Mouse (Mus musculus) bone marrow macrophage, adult 2 months (primary cell): ENCODE data around the gene H3f3b. TPM values are rescaled to one million over a fixed set of nuclear protein-coding genes. Genes with fewer than 3 reads are reported as not detected.

Source experiments
- H3K27ac ChIP-seq: 2 replicates; pipeline ENCODE4 v1.5.1; 2012; ENCODE audit warnings: low read depth, low read length; ENCODE audit not compliant: insufficient read depth
- H3K4me1 ChIP-seq: 2 replicates; pipeline ENCODE4 v1.6.1; 2012; ENCODE audit warnings: low read length; ENCODE audit not compliant: control insufficient read depth, insufficient read depth
- H3K4me3 ChIP-seq: 2 replicates; pipeline ENCODE4 v1.5.1; 2012; ENCODE audit warnings: mild to moderate bottlenecking, low read length, moderate library complexity; ENCODE audit not compliant: insufficient read depth
- CTCF ChIP-seq: IDR thresholded peaks from 2 replicates; pipeline ENCODE4 v1.5.1; 2012; ENCODE audit warnings: low read depth, mild to moderate bottlenecking, low read length, moderate library complexity
- POLR2A ChIP-seq: IDR thresholded peaks from 2 replicates; pipeline ENCODE4 v1.6.1; 2012; ENCODE audit warnings: mild to moderate bottlenecking, low read depth, low read length, borderline replicate concordance
- polyA plus RNA-seq: library from polyadenylated mRNA; stranded (reverse); fragments of >200 nt; gene quantifications from 2 replicates; pipeline ENCODE4 v1.2.4, GENCODE M21; 2012; ENCODE audit not compliant: missing spikeins, insufficient read depth, insufficient read length

H3f3b gene
- 431 and 432 TPM in 2 replicates for polyA plus RNA-seq

DNA sequence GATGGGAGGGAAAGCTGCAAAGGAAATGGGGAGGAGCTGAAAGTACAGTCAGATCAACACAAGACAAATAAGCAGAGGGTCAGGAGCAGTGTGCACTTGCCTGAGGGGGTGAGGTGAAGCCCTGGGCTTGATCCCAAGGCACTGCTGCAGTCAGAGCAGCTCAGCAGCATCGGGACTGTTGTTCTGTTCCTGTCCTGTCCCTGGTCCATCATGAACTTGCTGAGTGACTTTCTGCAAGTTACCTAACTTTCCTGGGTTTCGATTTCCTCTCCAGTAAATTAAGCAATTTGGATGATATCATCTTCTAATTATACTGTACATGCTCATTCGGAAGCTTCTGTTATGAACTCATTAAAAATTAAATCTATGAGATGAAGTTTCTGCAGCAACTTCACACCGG lies at the start of gene H3f3b:
TSS of gene H3f3b (minus strand) at position 207 of the 400 bp plus-strand sequence.
- TF ChIP-seq CTCF (no peak), POLR2A (no peak)
- H3K4me1 ChIP-seq: peaks cover 34% of the 10 kb centered on the region
- peak within 1 kb of the TSS; percentile 90 for H3K27ac ChIP-seq
- peak within 1 kb of the TSS; percentile 60 for H3K4me3 ChIP-seq

DNA sequence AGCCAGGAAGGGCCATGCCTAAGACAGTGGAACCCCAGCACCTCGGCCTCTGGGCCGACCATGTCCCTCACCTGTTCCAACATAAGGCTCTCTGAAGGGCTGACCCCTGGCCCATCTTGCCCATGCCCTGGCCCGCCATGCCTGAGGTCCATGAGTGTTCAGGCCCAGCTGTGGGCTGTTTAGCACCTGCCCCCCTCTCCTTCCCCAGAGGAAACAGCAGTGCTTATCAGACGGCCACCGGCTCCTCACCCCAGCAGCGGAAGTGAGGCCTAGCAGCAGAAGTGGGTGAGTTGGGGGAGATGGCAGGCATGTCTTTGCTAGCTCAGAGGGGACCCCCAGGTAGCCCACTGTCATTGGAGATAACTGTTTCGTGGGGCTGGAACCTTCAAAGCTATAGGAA lies 49.1 kb upstream of the H3f3b start:
- Histone ChIP-seq H3K27ac (no peak overlapping the region), H3K4me1 (0 out of 2 replicates have a peak, but pooled peaks cover 3% of the 10 kb centered on the region), H3K4me3 (no peak overlapping the region)
- TF ChIP-seq CTCF: no peak
- TF ChIP-seq POLR2A: no peak

DNA sequence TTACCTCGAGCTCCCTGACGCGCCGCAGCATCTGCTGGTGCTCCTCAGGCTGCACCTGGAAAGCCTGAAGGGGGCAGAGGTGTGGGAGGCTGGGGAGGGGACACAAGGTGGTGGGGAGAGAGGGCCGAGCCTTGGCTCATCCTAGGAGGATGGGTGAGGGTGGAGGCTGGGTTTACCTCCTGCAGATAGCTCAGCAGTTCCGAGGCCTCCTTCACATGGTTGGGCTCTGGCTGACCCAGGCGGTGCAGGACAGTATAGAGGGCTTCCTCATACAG lies 48.4 kb upstream of the H3f3b start:
- Histone ChIP-seq H3K4me1 (0 out of 2 replicates have a peak, but pooled peaks cover 6% of the 10 kb centered on the region), H3K27ac (no peak overlapping the region), H3K4me3 (no peak overlapping the region)
- TF ChIP-seq CTCF: no peak

DNA sequence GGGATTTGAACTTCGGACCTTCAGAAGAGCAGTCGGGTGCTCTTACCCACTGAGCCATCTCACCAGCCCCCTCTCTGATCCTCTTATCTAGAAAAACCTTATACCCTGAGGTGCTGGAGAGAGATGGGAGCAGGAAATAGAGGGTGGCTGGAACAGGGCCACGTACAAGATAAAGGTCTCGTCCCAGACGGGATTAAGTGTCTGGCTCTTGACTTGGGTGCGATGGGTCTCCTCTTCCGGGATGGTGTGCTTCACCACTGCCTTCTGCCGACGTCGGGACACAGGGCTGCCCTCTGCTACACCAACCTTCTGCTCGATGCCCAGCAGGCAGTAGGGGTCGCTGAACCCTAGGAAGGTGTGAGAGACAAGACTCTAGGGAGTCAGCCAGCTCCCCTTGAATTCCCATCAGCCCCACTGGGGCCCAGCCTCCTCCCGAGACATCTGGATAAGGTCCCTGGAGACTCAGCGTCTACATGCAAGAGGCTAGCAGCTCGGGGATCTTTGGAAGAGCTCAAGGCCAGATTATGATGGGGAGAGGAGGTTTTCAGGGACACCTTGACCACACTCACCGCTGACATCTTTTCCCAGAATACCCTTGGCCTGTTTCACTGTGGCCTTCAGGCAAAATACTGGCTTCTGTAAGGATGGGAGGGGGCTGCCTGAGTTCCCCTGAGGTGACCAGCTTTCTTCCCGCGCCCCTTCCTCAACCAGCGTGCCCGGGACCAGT lies 47.9 kb upstream of the H3f3b start:
- Histone ChIP-seq H3K27ac (no peak overlapping the region), H3K4me1 (0 out of 2 replicates have a peak, but pooled peaks cover 6% of the 10 kb centered on the region), H3K4me3 (no peak overlapping the region)
- TF ChIP-seq CTCF (no peak), POLR2A (no peak)

DNA sequence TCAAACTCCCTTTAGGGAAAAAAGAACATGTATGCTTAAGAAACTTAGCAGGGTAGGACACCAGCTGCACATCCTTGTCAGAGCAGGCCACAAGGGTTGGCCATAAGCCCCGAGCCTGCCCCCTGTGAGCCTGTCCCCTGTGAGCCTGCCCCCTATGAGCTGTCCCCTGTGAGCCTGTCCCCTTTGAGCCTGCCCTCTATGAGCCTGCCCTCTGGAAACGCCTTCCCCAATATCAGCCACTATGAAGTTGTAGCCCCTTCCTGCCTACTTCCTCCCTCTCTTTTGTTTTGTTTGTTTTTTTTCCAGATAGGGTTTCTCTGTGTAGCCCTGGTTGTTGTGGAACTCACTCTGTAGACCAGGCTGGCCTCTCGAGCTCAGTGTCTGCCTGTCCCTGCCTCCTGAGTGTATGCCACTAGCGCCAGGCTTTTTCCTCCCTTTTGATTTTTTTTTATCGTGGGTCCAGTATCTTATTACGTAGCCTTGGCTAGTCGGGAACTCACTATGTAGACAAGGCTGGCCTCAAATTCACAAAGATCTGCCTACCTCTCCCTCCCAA lies 46.8 kb upstream of the H3f3b start:
- Histone ChIP-seq H3K27ac (no peak overlapping the region), H3K4me3 (no peak overlapping the region), H3K4me1 (0 out of 2 replicates have a peak, but pooled peaks cover 6% of the 10 kb centered on the region)
- TF ChIP-seq CTCF (no peak), POLR2A (no peak)

DNA sequence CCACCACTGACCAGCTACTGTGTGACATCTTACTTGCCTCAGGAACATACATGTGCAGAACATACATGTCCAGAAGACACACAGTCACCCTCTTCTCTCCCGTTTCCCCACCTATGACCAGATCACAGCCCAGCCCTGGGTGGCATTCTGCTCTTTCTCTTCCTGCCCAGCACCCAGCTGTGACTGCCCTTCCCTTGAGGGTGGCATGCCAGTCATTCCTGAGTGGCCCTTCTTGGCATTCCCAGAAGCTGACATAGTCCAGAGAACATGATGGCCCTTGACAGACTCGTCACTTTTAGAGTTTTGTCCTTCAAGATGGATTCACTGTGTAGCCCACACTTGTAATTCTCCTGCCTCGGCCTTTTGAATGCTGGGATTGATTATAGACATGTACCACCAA lies 44.8 kb upstream of the H3f3b start:
- Histone ChIP-seq H3K27ac (no peak overlapping the region), H3K4me1 (0 out of 2 replicates have a peak, but pooled peaks cover 4% of the 10 kb centered on the region), H3K4me3 (no peak overlapping the region)
- TF ChIP-seq CTCF (no peak), POLR2A (no peak)

DNA sequence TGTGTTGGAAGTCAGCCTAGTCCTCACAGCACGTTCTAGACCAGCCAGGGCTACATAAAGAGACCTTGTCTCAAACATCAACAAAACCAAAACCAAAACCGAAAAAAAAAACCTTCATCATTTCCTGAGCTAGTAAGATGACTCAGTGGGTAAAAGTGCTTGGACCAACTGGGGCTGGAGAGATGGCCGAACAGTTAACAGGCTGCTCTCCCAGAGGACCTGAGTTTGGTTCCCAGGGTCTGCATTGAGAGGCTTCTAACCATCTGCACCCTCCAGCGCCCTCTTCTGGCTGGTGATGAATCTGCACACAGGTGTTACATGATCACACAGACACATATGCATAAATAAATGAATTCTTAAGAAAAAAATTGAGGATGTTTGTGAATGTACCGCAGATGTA lies 43.7 kb upstream of the H3f3b start:
- H3K4me3 ChIP-seq: no peak overlapping the region
- 0 out of 2 replicates have a peak, but pooled peaks cover 4% of the 10 kb centered on the region for H3K4me1 ChIP-seq
- H3K27ac ChIP-seq: no peak overlapping the region
- TF ChIP-seq CTCF: peak; percentile 85
- no peak for TF ChIP-seq POLR2A

DNA sequence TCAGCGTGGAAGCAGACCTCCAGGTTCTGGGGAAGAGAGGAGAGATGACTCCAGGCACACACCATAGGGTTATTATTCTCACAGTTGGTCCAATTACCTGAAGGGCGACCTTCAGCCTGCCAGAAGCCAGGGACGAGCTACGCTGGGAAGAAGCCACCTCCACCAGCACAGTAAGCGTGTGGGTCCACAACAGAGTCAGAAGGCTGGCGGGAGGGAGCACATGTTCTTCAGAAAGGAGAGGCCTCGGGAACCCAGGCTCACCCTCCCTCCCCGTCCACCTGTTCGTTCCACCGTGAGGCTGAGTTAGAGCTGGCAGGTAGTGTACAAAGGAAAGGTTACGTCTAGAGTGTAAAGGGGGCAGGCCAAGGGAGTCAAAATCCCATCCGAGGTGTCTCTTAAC lies 37.6 kb upstream of the H3f3b start:
- TF ChIP-seq POLR2A (no peak), CTCF (no peak)
- no peaks in the 10 kb centered on the region for H3K4me1 ChIP-seq

DNA sequence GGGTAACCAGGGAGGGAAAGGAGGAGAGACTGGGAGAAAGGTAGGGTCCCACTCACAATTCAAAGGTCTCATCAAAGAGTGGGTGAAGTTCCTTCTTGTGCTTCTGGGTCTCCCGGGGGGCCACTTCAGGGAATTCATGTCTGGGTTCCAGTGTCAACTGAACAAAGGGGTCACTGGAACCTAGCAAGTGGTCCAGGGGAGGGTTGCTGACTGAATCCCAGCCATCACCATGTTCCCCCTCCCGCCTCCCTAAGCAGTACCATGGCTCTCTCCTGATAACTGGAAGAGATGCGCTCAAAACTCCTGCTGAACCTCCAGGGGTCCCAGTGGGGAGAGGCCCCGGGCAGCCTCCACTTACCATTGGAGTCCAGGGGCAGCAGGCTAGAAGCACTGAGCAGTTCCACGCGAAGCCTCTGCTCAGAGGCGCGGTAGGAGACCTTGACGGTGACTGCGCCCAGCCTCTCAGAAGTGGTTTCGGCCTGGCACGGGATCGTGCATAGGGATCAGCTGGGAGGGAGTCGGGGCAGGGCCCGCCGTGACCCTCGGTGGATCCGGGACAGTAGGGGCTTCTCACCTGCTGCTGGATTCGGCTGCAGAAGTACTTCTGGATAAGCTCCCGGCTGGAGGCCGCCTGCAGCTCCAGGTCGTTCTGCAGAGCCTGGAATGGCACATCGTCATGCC lies 36.6 kb upstream of the H3f3b start:
- no peak overlapping the region for H3K27ac ChIP-seq
- H3K4me3 ChIP-seq: no peak overlapping the region
- TF ChIP-seq CTCF (no peak), POLR2A (no peak)
- no peaks in the 10 kb centered on the region for H3K4me1 ChIP-seq

More for the DNA sequence above, 37.6 kb upstream of the H3f3b start:
- H3K27ac ChIP-seq: no peak overlapping the region
- H3K4me3 ChIP-seq: no peak overlapping the region

DNA sequence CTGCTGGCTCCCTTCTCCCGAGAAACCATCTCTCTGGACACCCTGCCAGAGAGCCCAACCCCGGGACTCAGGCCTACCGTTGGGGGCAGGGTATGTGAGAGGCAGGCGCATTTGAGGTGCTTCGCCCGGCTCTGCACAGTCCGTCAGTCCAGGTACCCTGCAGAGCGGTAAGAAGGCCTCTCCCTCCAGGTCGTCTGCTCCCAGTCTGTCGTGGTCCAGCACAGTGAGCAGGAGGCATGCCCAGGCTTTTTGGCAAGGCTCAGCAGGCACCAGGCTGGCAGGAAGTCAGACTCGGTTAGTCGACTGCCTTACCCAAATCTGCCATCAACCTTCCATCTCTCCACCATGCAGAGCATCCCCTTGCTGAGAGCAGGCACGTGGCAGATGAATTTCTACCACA lies 35.8 kb upstream of the H3f3b start:
- H3K4me1 ChIP-seq: no peaks in the 10 kb centered on the region
- no peak overlapping the region for H3K27ac ChIP-seq
- no peak overlapping the region for H3K4me3 ChIP-seq
- TF ChIP-seq CTCF (no peak), POLR2A (no peak)
